Mouse (Mus musculus) embryo, embryonic 10.5 days (tissue): ENCODE data around the gene Tmem59.

ENCODE experiments used
- DNase-seq: peaks from one replicate; pipeline ENCODE4 v3.0.0-alpha.2; 2015; ENCODE audit warnings: low spot score

The Tmem59 gene

DNA sequence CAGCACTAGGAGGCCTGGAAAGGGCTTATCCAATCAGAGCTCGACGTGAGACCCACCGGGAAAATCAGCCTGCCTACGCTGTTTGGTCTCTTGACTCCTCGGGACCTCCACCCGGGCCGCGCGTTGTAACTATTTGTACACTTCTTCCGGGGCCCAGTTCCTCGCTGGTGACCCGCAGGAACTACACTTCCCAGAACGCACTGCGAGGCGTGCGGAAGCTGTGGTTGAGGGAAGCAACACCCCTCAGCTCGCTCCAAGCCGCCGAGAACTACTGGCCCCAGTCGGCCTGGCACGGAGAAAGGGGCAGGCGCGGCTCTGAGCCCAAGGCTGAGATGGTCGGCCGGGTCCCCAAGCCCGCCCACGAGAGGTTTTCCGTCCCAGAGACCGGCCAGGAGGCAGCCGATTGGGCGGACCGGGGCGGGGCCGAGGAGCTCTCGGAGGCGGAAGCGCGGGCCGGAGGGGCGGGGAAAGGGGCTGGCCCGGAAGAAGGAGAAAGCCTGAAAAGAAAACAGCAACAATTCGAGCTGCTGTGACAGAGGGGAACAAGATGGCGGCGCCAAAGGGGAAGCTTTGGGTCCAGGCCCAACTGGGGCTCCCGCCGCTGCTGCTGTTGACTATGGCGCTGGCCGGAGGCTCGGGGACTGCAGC, at the start of gene Tmem59:
TSS of gene Tmem59 (plus strand) at position 218 of the 648 bp plus-strand sequence.
- peak; percentile 96 for DNase-seq

- DNase-seq, result no peak
These were observed 48.8 kb upstream of the Tmem59 start for GRCm38 (mm10) chr4:107129373-107129772.

- DNase-seq, result no peak
These were observed 47.7 kb upstream of the Tmem59 start for GRCm38 (mm10) chr4:107130534-107130933.

DNA sequence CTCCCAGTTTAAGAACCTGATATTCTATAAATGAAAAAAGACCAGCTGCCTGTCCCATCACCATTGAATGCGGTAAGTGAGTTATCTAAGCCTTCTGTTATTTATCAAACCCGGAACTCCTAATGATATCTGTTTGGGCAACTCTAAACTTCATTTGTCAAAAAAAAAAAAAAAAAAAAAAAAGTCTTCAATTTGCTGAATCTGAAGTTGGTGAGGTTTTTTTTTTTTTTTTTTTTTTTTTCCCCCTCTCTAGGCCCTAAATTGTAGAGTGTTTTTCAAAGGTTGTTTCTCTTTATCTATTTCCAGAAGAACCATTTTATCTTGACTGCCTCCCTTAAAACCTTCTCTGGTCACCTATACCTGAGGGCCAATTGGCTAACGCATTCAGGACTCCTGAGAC, 43.3 kb upstream of the Tmem59 start:
- DNase-seq, result no peak

DNA sequence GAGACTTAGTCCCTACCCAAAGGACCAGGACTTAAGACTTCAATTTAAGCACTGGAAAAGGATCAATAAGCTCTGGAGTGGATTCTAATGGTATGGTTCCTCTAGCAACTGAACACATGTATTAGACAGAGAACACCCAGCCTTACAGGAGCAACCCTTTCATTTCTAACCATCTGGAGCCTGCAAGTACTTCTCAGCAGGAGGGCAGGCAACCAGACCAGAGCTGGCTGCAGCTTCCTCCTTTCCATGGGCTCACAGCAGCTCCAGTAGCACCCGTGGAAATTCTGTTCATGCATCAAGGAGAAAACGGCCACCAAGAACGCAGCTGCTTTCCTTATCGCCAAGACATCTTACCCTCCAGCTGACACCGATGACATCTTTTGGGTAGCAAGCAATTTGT, 42.5 kb upstream of the Tmem59 start:
- DNase-seq, result no peak

DNA sequence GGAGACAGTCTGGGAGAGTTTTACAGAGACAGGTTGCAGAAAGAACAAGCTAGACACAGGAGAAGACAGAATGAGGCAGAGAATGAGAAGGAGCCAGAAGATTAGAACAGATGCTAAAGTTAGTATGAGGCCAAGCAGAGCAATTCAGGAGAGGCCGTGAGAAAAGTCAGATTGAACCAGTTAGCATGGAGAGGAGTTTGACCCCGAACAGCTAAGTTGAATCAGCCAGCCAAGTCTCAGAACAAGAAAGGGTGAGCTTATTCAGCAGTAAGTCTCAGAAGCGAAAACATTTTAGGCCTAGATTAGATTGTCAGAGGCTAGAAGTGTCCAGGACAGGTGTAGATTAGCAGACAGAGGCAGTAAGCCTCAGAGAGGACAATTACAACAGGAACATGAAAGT, 41.7 kb upstream of the Tmem59 start:
- DNase-seq, result no peak

GRCm38 (mm10) chr4:107138948-107139835, 39.0 kb upstream of the Tmem59 start:
- no peak for DNase-seq

GRCm38 (mm10) chr4:107139836-107140631, 38.2 kb upstream of the Tmem59 start:
- peak; percentile 68 for DNase-seq

GRCm38 (mm10) chr4:107143511-107143910, 34.7 kb upstream of the Tmem59 start:
- DNase-seq, result no peak

DNA sequence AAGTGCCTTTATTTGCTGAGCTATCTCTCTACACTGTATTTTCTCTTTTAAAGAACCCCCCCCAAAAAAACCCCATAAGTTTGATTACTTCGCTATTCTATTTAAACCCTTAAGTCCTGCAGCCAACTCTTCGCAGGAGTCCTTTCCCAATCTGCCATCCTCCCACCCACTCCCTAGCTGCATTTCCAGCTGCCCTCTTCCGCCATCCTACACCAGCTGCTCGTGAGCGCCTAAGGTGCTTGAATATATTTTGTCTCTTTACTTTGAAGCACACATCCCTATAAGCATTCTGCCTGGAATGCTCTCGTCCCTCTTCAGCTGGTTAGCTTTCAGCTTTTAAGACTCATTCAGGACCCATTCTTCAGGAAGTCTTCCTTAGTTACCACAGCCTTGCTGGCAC, 27.2 kb upstream of the Tmem59 start:
- no peak for DNase-seq

GRCm38 (mm10) chr4:107152571-107152970, 25.6 kb upstream of the Tmem59 start:
- DNase-seq, result no peak

- DNase-seq, result no peak
These were observed 21.2 kb upstream of the Tmem59 start for GRCm38 (mm10) chr4:107156983-107157401.

- DNase-seq, result no peak
These were observed 18.9 kb upstream of the Tmem59 start for GRCm38 (mm10) chr4:107159166-107159773.

DNA sequence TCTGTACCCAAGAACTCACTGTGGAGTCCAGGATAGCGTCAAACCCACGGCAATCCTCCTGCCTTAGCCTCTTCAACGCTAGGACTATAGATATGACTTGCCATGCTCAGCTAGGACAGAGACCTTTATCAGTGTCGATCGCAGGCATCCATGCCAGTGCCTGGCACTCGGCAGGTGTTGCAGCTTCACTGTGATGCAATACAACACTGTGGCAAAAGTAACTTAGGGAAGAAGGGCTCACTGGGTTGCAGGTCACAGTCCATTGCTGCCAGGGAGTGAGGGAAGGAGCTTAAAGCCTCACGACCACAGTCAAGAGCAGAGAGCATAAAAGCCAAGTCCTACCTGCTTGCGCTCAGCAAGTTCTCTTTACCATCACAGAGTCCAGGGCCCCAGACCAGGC, 18.0 kb upstream of the Tmem59 start:
- DNase-seq, result no peak

- no peak for DNase-seq
These were observed 14.9 kb upstream of the Tmem59 start for GRCm38 (mm10) chr4:107163341-107163740.

- DNase-seq, result peak; percentile 88
These were observed 14.2 kb upstream of the Tmem59 start for GRCm38 (mm10) chr4:107163756-107164587.

- DNase-seq, result no peak
These were observed 11.5 kb upstream of the Tmem59 start for GRCm38 (mm10) chr4:107166700-107167099.

GRCm38 (mm10) chr4:107167798-107168197, 10.4 kb upstream of the Tmem59 start:
- no peak for DNase-seq

DNA sequence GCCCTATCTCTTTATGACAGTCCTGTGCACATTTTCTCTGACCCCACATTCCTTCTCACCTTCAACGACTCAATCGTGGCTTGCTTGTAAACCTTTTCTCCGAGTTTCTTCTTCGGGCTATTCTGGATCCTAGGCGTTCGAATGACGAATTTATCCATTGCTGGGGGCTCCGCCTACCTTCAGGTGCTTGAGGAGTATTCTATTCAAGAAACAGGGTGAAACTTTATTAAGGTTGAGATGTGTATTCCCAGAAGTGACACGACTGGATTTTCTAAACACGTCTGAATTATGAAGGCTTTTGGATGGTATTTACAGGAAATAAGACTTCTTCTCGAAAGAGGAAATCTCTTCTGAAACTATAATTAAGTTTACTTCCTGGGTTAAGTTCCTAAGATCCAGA, 693 bp upstream of the Tmem59 start:
- DNase-seq, result no peak

DNA sequence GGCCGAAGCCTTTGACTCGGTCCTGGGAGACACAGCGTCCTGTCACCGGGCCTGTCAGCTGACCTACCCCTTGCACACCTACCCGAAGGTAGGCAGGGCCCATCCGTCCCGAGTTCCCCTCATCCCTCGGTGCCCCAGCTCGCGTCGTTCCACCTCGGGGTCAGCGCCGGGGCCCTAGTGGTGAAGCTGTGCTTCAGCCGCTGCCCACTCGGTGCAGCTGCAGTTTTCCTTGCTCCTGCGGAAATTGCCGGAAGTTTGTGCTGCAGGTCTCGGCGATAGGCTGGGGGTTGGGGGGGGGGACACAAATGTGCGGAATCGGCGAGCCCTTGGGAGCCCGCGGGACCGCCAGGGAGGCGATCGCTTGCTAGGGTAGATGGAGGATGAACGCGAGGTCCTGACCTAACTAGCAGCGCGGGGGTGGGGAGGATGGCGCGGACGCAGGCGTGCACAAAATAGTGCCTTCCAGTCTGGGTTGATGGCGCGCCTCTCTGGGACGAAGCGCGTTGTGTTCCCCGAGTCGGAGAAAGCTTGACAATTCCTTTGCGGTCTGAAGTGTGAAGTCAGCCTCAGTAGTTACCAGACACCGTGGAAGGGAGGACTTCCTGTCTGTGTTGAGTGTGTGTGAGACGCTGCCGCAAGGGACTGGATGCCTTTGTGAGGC, 761 bp downstream of the Tmem59 start, which contains the start of gene Tceanc2:
TSS of gene Tceanc2 (minus strand) at position 287 of the 661 bp plus-strand sequence.
- peak; percentile 71 for DNase-seq

GRCm38 (mm10) chr4:107179561-107179960, 1.4 kb downstream of the Tmem59 start:
- no peak for DNase-seq
